16 mouse cellular contexts compared by ENCODE assay signal in the genomic region with DNA sequence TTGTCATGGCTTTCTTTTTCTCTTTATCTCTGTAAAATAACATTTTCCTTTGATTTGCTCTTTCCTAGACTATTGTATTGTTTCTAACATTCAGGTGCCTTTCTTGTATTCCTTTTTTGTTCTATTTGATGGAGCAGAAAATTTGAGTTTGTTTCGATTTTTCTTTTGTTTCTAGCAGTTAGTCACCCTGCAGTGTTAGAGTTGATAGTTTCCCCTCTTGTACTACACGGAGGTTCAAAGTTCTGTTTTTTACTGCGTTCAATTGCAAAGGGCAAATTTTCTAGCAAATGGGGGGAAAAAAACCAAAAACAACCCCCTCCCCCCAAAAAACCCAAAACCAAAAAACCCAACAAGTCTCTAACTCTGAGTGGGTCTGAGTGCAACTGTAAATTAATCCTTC. TPM values are rescaled to one million over a fixed set of nuclear protein-coding genes. Genes with fewer than 3 reads are reported as not detected.
DNase-seq lines count a peak whose midpoint lies in the region; ATAC-seq and TF ChIP-seq lines count a peak whose summit lies in the region.
"Had no signal": no experiment of that assay in that cellular context is flagged by ENCODE, and none has a peak within 500 bp of the region (broad histone marks: within the 10 kb centered on the region; RNA-seq: fewer than 3 reads in every experiment).

No protein-coding gene starts in this region.

- H3K9me3 ChIP-seq in heart, embryonic 12.5 days (replicated peaks): no peaks in the 10 kb centered on the region
- no peaks in the 10 kb centered on the region for H3K9me3 ChIP-seq in lung, embryonic 15.5 days
- H3K9me3 ChIP-seq in intestine, embryonic 14.5 days (ENCODE audit: control insufficient read depth, low read length): no peaks in the 10 kb centered on the region
- H3K9me3 ChIP-seq: forebrain, embryonic 13.5 days; limb, embryonic 15.5 days had no signal

- H3K36me3 ChIP-seq in heart, embryonic 12.5 days: no peaks in the 10 kb centered on the region
- H3K36me3 ChIP-seq in lung, embryonic 15.5 days: no peaks in the 10 kb centered on the region
- no peaks in the 10 kb centered on the region for H3K36me3 ChIP-seq in intestine, embryonic 14.5 days (ENCODE audit: control insufficient read depth, insufficient read depth, low read length)
- H3K36me3 ChIP-seq in small intestine, adult 2 months (ENCODE audit: control insufficient read depth, insufficient read depth, low read length): no peaks in the 10 kb centered on the region
- H3K36me3 ChIP-seq: limb, embryonic 15.5 days had no signal

- no peak overlapping the region for H3K9ac ChIP-seq in heart, embryonic 12.5 days
- no peak overlapping the region for H3K9ac ChIP-seq in lung, embryonic 15.5 days
- H3K9ac ChIP-seq in intestine, embryonic 14.5 days (ENCODE audit: low read length): no peak overlapping the region
- H3K9ac ChIP-seq: forebrain, embryonic 13.5 days; limb, embryonic 15.5 days had no signal

- H3K4me3 ChIP-seq in heart, embryonic 12.5 days: no peak overlapping the region
- H3K4me3 ChIP-seq in lung, embryonic 15.5 days: no peak overlapping the region
- H3K4me3 ChIP-seq in intestine, embryonic 14.5 days (ENCODE audit: low read depth, low read length): no peak overlapping the region
- no peak overlapping the region for H3K4me3 ChIP-seq in small intestine, adult 2 months (ENCODE audit: low read depth, low read length)
- H3K4me3 ChIP-seq: forebrain, embryonic 13.5 days; limb, embryonic 15.5 days had no signal

- H3K4me1 ChIP-seq in heart, embryonic 12.5 days (replicated peaks): peaks cover 32% of the 10 kb centered on the region
- peaks cover 28% of the 10 kb centered on the region for H3K4me1 ChIP-seq in lung, embryonic 15.5 days
- peaks cover 29% of the 10 kb centered on the region for H3K4me1 ChIP-seq in intestine, embryonic 14.5 days (replicated peaks; ENCODE audit: control insufficient read depth, insufficient read depth, low read length)
- H3K4me1 ChIP-seq in small intestine, adult 2 months (ENCODE audit: control insufficient read depth, insufficient read depth, insufficient read length, low read length): peaks cover 14% of the 10 kb centered on the region; the same call in 1 of the 2 replicates

- H3K27ac ChIP-seq in heart, embryonic 12.5 days (ENCODE audit: poor library complexity, severe bottlenecking): no peak overlapping the region
- H3K27ac ChIP-seq in lung, embryonic 15.5 days: peak overlapping the region; percentile 100
- H3K27ac ChIP-seq in intestine, embryonic 14.5 days (ENCODE audit: low read depth): peak overlapping the region; percentile 99; the same call in 1 of the 2 replicates
- peak overlapping the region; percentile 84 for H3K27ac ChIP-seq in small intestine, adult 2 months (ENCODE audit: insufficient read depth, low read depth, low read length)
- H3K27ac ChIP-seq: forebrain, embryonic 13.5 days; kidney, postnatal 0 days; limb, embryonic 15.5 days had no signal

- WGBS in heart, embryonic 12.5 days: 74% methylated on average over 3 of the region's 3 CpGs
- WGBS in lung, embryonic 15.5 days: 72% methylated on average over 3 of the region's 3 CpGs
- 81% methylated on average over 3 of the region's 3 CpGs for WGBS in intestine, embryonic 14.5 days
- 18% methylated on average over 3 of the region's 3 CpGs for WGBS in small intestine, adult 2 months

- TF ChIP-seq CTCF in small intestine, adult 2 months (IDR thresholded peaks at IDR 0.05; ENCODE audit: extremely low read depth, insufficient read length, insufficient replicate concordance, low read depth, low read length): no peak

- H3K4me2 ChIP-seq in heart, embryonic 12.5 days: peak overlapping the region; percentile 89; the same call in 1 of the 2 replicates
- peak overlapping the region; percentile 64 for H3K4me2 ChIP-seq in lung, embryonic 15.5 days
- H3K4me2 ChIP-seq in intestine, embryonic 14.5 days (ENCODE audit: low read length): peak overlapping the region; percentile 81
- H3K4me2 ChIP-seq: forebrain, embryonic 13.5 days; limb, embryonic 15.5 days had no signal

- no peak for TF ChIP-seq POLR2A in small intestine, adult 2 months (IDR thresholded peaks at IDR 0.05; ENCODE audit: low read depth, low read length)

- no peak for DNase-seq in heart, postnatal 14 days
- no peak for DNase-seq in lung, postnatal 36 days
- DNase-seq in intestine, embryonic 14.5 days (ENCODE audit: low spot score): no peak
- DNase-seq in ovary, postnatal 14 days (ENCODE audit: low spot score): no peak
- no peak for DNase-seq in ovary, adult 18-20 months (ENCODE audit: low spot score)
- DNase-seq: cerebellum, adult 2 months; gastrocnemius, postnatal 25 days; layer of hippocampus, postnatal 36 days; spleen, adult 18-20 months; thymus, postnatal 4 days had no signal

- no peaks in the 10 kb centered on the region for H3K27me3 ChIP-seq in heart, embryonic 12.5 days (replicated peaks)
- H3K27me3 ChIP-seq in lung, embryonic 15.5 days: no peaks in the 10 kb centered on the region
- H3K27me3 ChIP-seq in intestine, embryonic 14.5 days (replicated peaks; ENCODE audit: control insufficient read depth, insufficient read depth, low read length): no peaks in the 10 kb centered on the region
- no peaks in the 10 kb centered on the region for H3K27me3 ChIP-seq in small intestine, adult 2 months (ENCODE audit: control insufficient read depth, insufficient read depth, low read length)
- H3K27me3 ChIP-seq: forebrain, embryonic 13.5 days; limb, embryonic 15.5 days had no signal

- intact Hi-C loops in heart, postnatal 14 days (cut with DNase I): loop anchor here (5.0 kb wide), 1 partner anchor 91 kb away; no protein-coding TSS in a partner anchor

- no peak for ATAC-seq in heart, embryonic 12.5 days (ENCODE audit: insufficient number of reproducible peaks, low FRiP score)
- ATAC-seq in lung, embryonic 15.5 days (ENCODE audit: borderline replicate concordance, extremely low read depth, low FRiP score, low TSS enrichment): no peak
- no peak for ATAC-seq in intestine, embryonic 14.5 days (replicated peaks; ENCODE audit: low FRiP score, low TSS enrichment, low read depth)
- ATAC-seq: forebrain, embryonic 13.5 days had no signal

RNA-seq across cellular contexts. Expression of a gene that starts 26.0 kb away (rescaled TPM):
- polyA plus RNA-seq in heart, embryonic 12.5 days (2016; fragmentation: Nextera tagmentation; extraction: Ambion mirVana): 77.4 and 78.4 TPM in 2 replicates
- total RNA-seq in heart, postnatal 14 days (2021): 100 to 1,000 TPM; 182 to 189 TPM
- 168 and 169 TPM in 2 replicates for polyA plus RNA-seq in lung, embryonic 15.5 days (2015; fragmentation: Nextera tagmentation; extraction: Ambion mirVana)
- 135 and 141 TPM in 2 replicates for polyA plus RNA-seq in intestine, embryonic 14.5 days (2014; fragmentation: Nextera tagmentation; extraction: Ambion mirVana)
- polyA plus RNA-seq in small intestine, adult 2 months (2012; rRNA removed): 27.2 and 48.7 TPM in 2 replicates
